12 mouse cellular contexts compared by ENCODE assay signal in the genomic region with DNA sequence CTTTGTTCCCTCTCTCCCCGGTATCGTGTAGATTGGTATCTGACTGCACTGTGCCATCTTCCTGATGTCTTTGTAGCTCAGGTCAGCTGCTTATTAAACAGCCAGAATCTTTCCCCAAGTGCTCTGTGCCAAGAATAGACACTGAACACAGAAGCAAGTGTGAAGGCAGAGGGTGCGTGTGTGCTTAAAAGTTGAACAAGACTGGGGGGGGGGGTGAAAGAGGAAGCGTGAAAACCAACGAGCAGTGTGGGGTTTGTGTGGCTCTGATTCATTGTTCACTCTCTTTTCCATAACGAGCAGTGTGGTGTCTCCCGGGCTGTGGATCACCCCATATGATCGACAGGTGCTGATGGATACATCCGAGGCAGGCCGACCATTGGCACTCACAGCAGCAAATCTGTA. TPM values are rescaled to one million over a fixed set of nuclear protein-coding genes. Genes with fewer than 3 reads are reported as not detected.
DNase-seq lines count a peak whose midpoint lies in the region; ATAC-seq and TF ChIP-seq lines count a peak whose summit lies in the region.
"Had no signal": no experiment of that assay in that cellular context is flagged by ENCODE, and none has a peak within 500 bp of the region (broad histone marks: within the 10 kb centered on the region; RNA-seq: fewer than 3 reads in every experiment).

No protein-coding gene starts in this region.

- 0 out of 2 replicates have a peak overlapping the region, but pooled peaks have one; percentile 39 for H3K9ac ChIP-seq in heart, adult 2 months (ENCODE audit: low read depth, low read length)
- no peak overlapping the region for H3K9ac ChIP-seq in lung, postnatal 0 days (replicated peaks; ENCODE audit: low read depth)
- no peak overlapping the region for H3K9ac ChIP-seq in midbrain, embryonic 14.5 days (replicated peaks; ENCODE audit: low read length)
- H3K9ac ChIP-seq: hindbrain, embryonic 12.5 days; midbrain, embryonic 12.5 days; stomach, embryonic 15.5 days had no signal

- no peaks in the 10 kb centered on the region for H3K79me2 ChIP-seq in heart, adult 2 months (replicated peaks; ENCODE audit: control insufficient read depth, insufficient read depth, low read length)

- H3K4me2 ChIP-seq in lung, postnatal 0 days (replicated peaks; ENCODE audit: low read depth, low read length): no peak overlapping the region
- no peak overlapping the region for H3K4me2 ChIP-seq in midbrain, embryonic 14.5 days (ENCODE audit: low read length)
- H3K4me2 ChIP-seq: hindbrain, embryonic 12.5 days; midbrain, embryonic 12.5 days; stomach, embryonic 15.5 days had no signal

- no peaks in the 10 kb centered on the region for H3K9me3 ChIP-seq in lung, postnatal 0 days (ENCODE audit: low read length)
- no peaks in the 10 kb centered on the region for H3K9me3 ChIP-seq in midbrain, embryonic 14.5 days (ENCODE audit: control insufficient read depth, low read length)
- H3K9me3 ChIP-seq: hindbrain, embryonic 12.5 days; midbrain, embryonic 12.5 days; stomach, embryonic 15.5 days had no signal

- DNase-seq in heart, adult 2 months: no peak
- DNase-seq in heart, postnatal 14 days: no peak
- no peak for DNase-seq in lung, postnatal 0 days (ENCODE audit: low spot score)
- no peak for DNase-seq in lung, postnatal 25 days (ENCODE audit: low spot score)
- peak; percentile 24 for DNase-seq in brain, adult 2 months (ENCODE audit: low read depth, low spot score)
- DNase-seq in midbrain, embryonic 14.5 days: no peak
- DNase-seq in layer of hippocampus, adult 18-20 months (ENCODE audit: low spot score in 2 of 2): no peak
- DNase-seq in urinary bladder, adult 2 months (ENCODE audit: low spot score): no peak

- 18% methylated on average over 10 of the region's 10 CpGs for WGBS in heart, adult 2 months
- 25% methylated on average over 10 of the region's 10 CpGs for WGBS in lung, postnatal 0 days
- WGBS in midbrain, embryonic 14.5 days: 63% methylated on average over 10 of the region's 10 CpGs

- H3K36me3 ChIP-seq in heart, adult 2 months (ENCODE audit: control insufficient read depth, insufficient read depth, low read length): no peaks in the 10 kb centered on the region
- no peaks in the 10 kb centered on the region for H3K36me3 ChIP-seq in lung, postnatal 0 days (ENCODE audit: insufficient read depth, low read length)
- no peaks in the 10 kb centered on the region for H3K36me3 ChIP-seq in midbrain, embryonic 14.5 days (ENCODE audit: control insufficient read depth, insufficient read depth, low read length)
- H3K36me3 ChIP-seq: hindbrain, embryonic 12.5 days; midbrain, embryonic 12.5 days; stomach, embryonic 15.5 days had no signal

- ATAC-seq in lung, postnatal 0 days: 0 out of 2 replicates have a peak, but pooled peaks have one; percentile 3
- ATAC-seq in midbrain, embryonic 14.5 days (ENCODE audit: low FRiP score, low TSS enrichment): peak; percentile 9; the same call in 1 of the 2 replicates
- ATAC-seq: forebrain, embryonic 14.5 days had no signal

- H3K27ac ChIP-seq in heart, adult 2 months: no peak overlapping the region
- peak overlapping the region; percentile 29; the same call in 1 of the 2 replicates for H3K27ac ChIP-seq in lung, postnatal 0 days (ENCODE audit: low read length)
- peak overlapping the region; percentile 61 for H3K27ac ChIP-seq in midbrain, embryonic 14.5 days (replicated peaks; ENCODE audit: low read depth, low read length)
- H3K27ac ChIP-seq: hindbrain, embryonic 12.5 days; midbrain, embryonic 12.5 days; stomach, embryonic 15.5 days had no signal

- H3K4me1 ChIP-seq in heart, adult 2 months (ENCODE audit: control insufficient read depth, insufficient read depth, low read length): peaks cover 3% of the 10 kb centered on the region
- peaks cover 13% of the 10 kb centered on the region for H3K4me1 ChIP-seq in lung, postnatal 0 days (ENCODE audit: insufficient read depth, low read depth, low read length)
- H3K4me1 ChIP-seq in midbrain, embryonic 14.5 days (ENCODE audit: control insufficient read depth, insufficient read depth, low read length): peaks cover 9% of the 10 kb centered on the region
- H3K4me1 ChIP-seq: stomach, embryonic 15.5 days had no signal

- no peaks in the 10 kb centered on the region for H3K27me3 ChIP-seq in heart, adult 2 months (ENCODE audit: control insufficient read depth, insufficient read depth, low read length)
- H3K27me3 ChIP-seq in lung, postnatal 0 days (replicated peaks; ENCODE audit: insufficient read depth, low read length): no peaks in the 10 kb centered on the region
- no peaks in the 10 kb centered on the region for H3K27me3 ChIP-seq in midbrain, embryonic 14.5 days (ENCODE audit: control insufficient read depth, insufficient read depth, low read length)
- H3K27me3 ChIP-seq: hindbrain, embryonic 12.5 days; midbrain, embryonic 12.5 days; stomach, embryonic 15.5 days had no signal

- TF ChIP-seq EP300 in heart, adult 2 months (IDR thresholded peaks at IDR 0.05; ENCODE audit: insufficient read depth, low read depth, low read length): no peak
- TF ChIP-seq EP300 in lung, postnatal 0 days (IDR thresholded peaks at IDR 0.05): no peak

- TF ChIP-seq POLR2A in heart, adult 2 months (IDR thresholded peaks at IDR 0.05; ENCODE audit: insufficient read depth, low read depth, low read length): no peak

- TF ChIP-seq CTCF in heart, adult 2 months (IDR thresholded peaks at IDR 0.05): no peak
- TF ChIP-seq CTCF in lung, postnatal 0 days (IDR thresholded peaks at IDR 0.05): no peak

- intact Hi-C loops in heart, adult 2 months (cut with DNase I): no loop called here
- intact Hi-C loops in heart, postnatal 14 days (cut with DNase I): no loop called here

- no peak overlapping the region for H3K4me3 ChIP-seq in heart, adult 2 months
- no peak overlapping the region for H3K4me3 ChIP-seq in lung, postnatal 0 days (ENCODE audit: low read depth, low read length)
- no peak overlapping the region for H3K4me3 ChIP-seq in midbrain, embryonic 14.5 days (replicated peaks; ENCODE audit: low read depth, low read length)
- H3K4me3 ChIP-seq: hindbrain, embryonic 12.5 days; midbrain, embryonic 12.5 days; stomach, embryonic 15.5 days had no signal

RNA-seq across cellular contexts. Expression of gene Klhl5, which starts 4.7 kb away (rescaled TPM):
- total RNA-seq in heart, adult 2 months (2021): 10 to 100 TPM; 12.9 to 15.3 TPM
- 10.8 and 18.8 TPM in 2 replicates for polyA plus RNA-seq in heart, adult 2 months (2012; rRNA removed)
- total RNA-seq in heart, postnatal 14 days (2021): 10 to 100 TPM; 15.6 to 18.2 TPM
- 69.3 and 72.0 TPM in 2 replicates for polyA plus RNA-seq in lung, postnatal 0 days (2015; fragmentation: Nextera tagmentation; extraction: Ambion mirVana)
- polyA plus RNA-seq in midbrain, embryonic 14.5 days (2014; fragmentation: Nextera tagmentation; extraction: Ambion mirVana): 41.3 and 49.2 TPM in 2 replicates
- 10 to 100 TPM; 49.7 to 50.7 TPM for total RNA-seq in layer of hippocampus, adult 18-20 months (2021)
- 40.9 and 41.7 TPM in 2 replicates for polyA plus RNA-seq in urinary bladder, adult 2 months (2012; rRNA removed)

RNA-seq across cellular contexts. Expression of gene Tmem156, which starts 10.7 kb away (rescaled TPM):
- under 1 TPM in 1 of 2 experiments, not detected in 1; 0.27 TPM for total RNA-seq in heart, adult 2 months (2021)
- not detected in 2 replicates for polyA plus RNA-seq in heart, adult 2 months (2012; rRNA removed)
- total RNA-seq in heart, postnatal 14 days (2021): under 1 TPM in 1 of 2 experiments, not detected in 1; 0.73 TPM
- polyA plus RNA-seq in lung, postnatal 0 days (2015; fragmentation: Nextera tagmentation; extraction: Ambion mirVana): 1.9 TPM in 2 replicates
- polyA plus RNA-seq in midbrain, embryonic 14.5 days (2014; fragmentation: Nextera tagmentation; extraction: Ambion mirVana): not detected in 2 replicates
- under 1 TPM; 0.37 to 0.53 TPM for total RNA-seq in layer of hippocampus, adult 18-20 months (2021)
- 0.56 and 0.81 TPM in 2 replicates for polyA plus RNA-seq in urinary bladder, adult 2 months (2012; rRNA removed)
- polyA plus RNA-seq: hindbrain, embryonic 12.5 days had no signal
